9 mouse cellular contexts compared by ENCODE assay signal in genomic region chr1:125911901-125912445, GRCm38 (mm10). TPM values are rescaled to one million over a fixed set of nuclear protein-coding genes. Genes with fewer than 3 reads are reported as not detected.
DNase-seq lines count a peak whose midpoint lies in the region; ATAC-seq and TF ChIP-seq lines count a peak whose summit lies in the region.
"Had no signal": no experiment of that assay in that cellular context is flagged by ENCODE, and none has a peak within 500 bp of the region (broad histone marks: within the 10 kb centered on the region; RNA-seq: fewer than 3 reads in every experiment).

No protein-coding gene starts in this region.

- H3K79me2 ChIP-seq in liver, adult 2 months (ENCODE audit: control insufficient read depth, insufficient read depth, low read length) = no peaks in the 10 kb centered on the region

- H3K36me3 ChIP-seq in intestine, postnatal 0 days (ENCODE audit: control insufficient read depth, insufficient read depth) = no peaks in the 10 kb centered on the region
- no peaks in the 10 kb centered on the region for H3K36me3 ChIP-seq in liver, adult 2 months (ENCODE audit: control insufficient read depth, insufficient read depth, low read length)
- H3K36me3 ChIP-seq in neural tube, embryonic 13.5 days = no peaks in the 10 kb centered on the region

- peak overlapping the region; percentile 42; the same call in 1 of the 2 replicates for H3K9ac ChIP-seq in intestine, postnatal 0 days (ENCODE audit: low read depth, low read length)
- no peak overlapping the region for H3K9ac ChIP-seq in liver, adult 2 months (ENCODE audit: low read depth, low read length)
- H3K9ac ChIP-seq in neural tube, embryonic 13.5 days = peak overlapping the region; percentile 73

- peak; percentile 11; the same call in 1 of the 2 replicates for TF ChIP-seq CTCF in intestine, postnatal 0 days (IDR thresholded peaks at IDR 0.05; ENCODE audit: low read depth)
- TF ChIP-seq CTCF in liver, adult 2 months (IDR thresholded peaks at IDR 0.05; ENCODE audit: low read depth, low read length) = no peak

- H3K27ac ChIP-seq in intestine, postnatal 0 days (ENCODE audit: low read depth, low read length) = no peak overlapping the region
- no peak overlapping the region for H3K27ac ChIP-seq in liver, adult 2 months (replicated peaks; ENCODE audit: insufficient read depth, low read depth, low read length)
- peak overlapping the region; percentile 65 for H3K27ac ChIP-seq in neural tube, embryonic 13.5 days (replicated peaks)

- peaks cover 35% of the 10 kb centered on the region for H3K27me3 ChIP-seq in intestine, postnatal 0 days (replicated peaks; ENCODE audit: control insufficient read depth, insufficient read depth, low read length)
- peaks cover 12% of the 10 kb centered on the region for H3K27me3 ChIP-seq in liver, adult 2 months (ENCODE audit: control insufficient read depth, insufficient read depth, low read length)
- H3K27me3 ChIP-seq in neural tube, embryonic 13.5 days = peaks cover 29% of the 10 kb centered on the region

- peak overlapping the region; percentile 87 for H3K4me2 ChIP-seq in intestine, postnatal 0 days (replicated peaks; ENCODE audit: low read depth)
- H3K4me2 ChIP-seq in neural tube, embryonic 13.5 days = peak overlapping the region; percentile 98

- no peaks in the 10 kb centered on the region for H3K9me3 ChIP-seq in intestine, postnatal 0 days (ENCODE audit: control insufficient read depth)
- H3K9me3 ChIP-seq in neural tube, embryonic 13.5 days = no peaks in the 10 kb centered on the region

- under 1% methylated on average over 43 of the region's 43 CpGs for whole genome bisulfite sequencing in intestine, postnatal 0 days
- WGBS in liver, adult 2 months = under 1% methylated on average over 42 of the region's 43 CpGs
- WGBS in neural tube, embryonic 13.5 days = under 1% methylated on average over 43 of the region's 43 CpGs

- peak; percentile 2 for DNase-seq in CD4-positive, CD25-positive, alpha-beta regulatory T cell, adult 2 months (ENCODE audit: low read depth, low spot score)
- DNase-seq in adrenal gland, postnatal 25 days = peak; percentile 52
- peak; percentile 56 to 57 for DNase-seq in frontal cortex, postnatal 10 days (ENCODE audit: low spot score in 2 of 2)
- DNase-seq in liver, adult 2 months (ENCODE audit: extremely low read depth, low read depth, low spot score) = no peak
- DNase-seq in urinary bladder, adult 2 months (ENCODE audit: low spot score) = peak; percentile 27

- peaks cover 4% of the 10 kb centered on the region; the same call in 1 of the 2 replicates for H3K4me1 ChIP-seq in intestine, postnatal 0 days (replicated peaks; ENCODE audit: control insufficient read depth, insufficient read depth, low read length)
- no peaks in the 10 kb centered on the region for H3K4me1 ChIP-seq in liver, adult 2 months (ENCODE audit: control insufficient read depth, insufficient read depth, low read length)
- H3K4me1 ChIP-seq in neural tube, embryonic 13.5 days (replicated peaks) = peaks cover 35% of the 10 kb centered on the region

- H3K4me3 ChIP-seq in intestine, postnatal 0 days (ENCODE audit: low read depth, low read length) = peak overlapping the region; percentile 46
- H3K4me3 ChIP-seq in liver, adult 2 months (ENCODE audit: insufficient read depth, low read depth, low read length) = peak overlapping the region; percentile 17; the same call in 1 of the 2 replicates
- H3K4me3 ChIP-seq in neural tube, embryonic 13.5 days = peak overlapping the region; percentile 53

- ATAC-seq in CD4-positive, CD25-positive, alpha-beta regulatory T cell, adult 4 months = no peak
- peak; percentile 54; the same call in 1 of the 2 replicates for ATAC-seq in intestine, postnatal 0 days
- ATAC-seq in neural tube, embryonic 13.5 days (ENCODE audit: low read depth) = peak; percentile 72

- no peak for TF ChIP-seq POLR2A in liver, adult 2 months (IDR thresholded peaks at IDR 0.05; ENCODE audit: extremely low read depth, insufficient read depth, low read length)

RNA-seq across cellular contexts. Expression of gene Lypd1, which starts 0.9 kb away (rescaled TPM):
- polyA plus RNA-seq in CD4-positive, CD25-positive, alpha-beta regulatory T cell, adult 4 months (2017; shearing (Covaris generic)) = not detected
- 1.9 and 2.2 TPM in 2 replicates for total RNA-seq in adrenal gland, postnatal 25 days (2021)
- 4.4 and 5.8 TPM in 2 replicates for polyA plus RNA-seq in intestine, postnatal 0 days (2015; fragmentation: Nextera tagmentation; extraction: Ambion mirVana)
- not detected in 2 replicates for total RNA-seq in liver, adult 2 months (2014; rRNA removed)
- not detected in 2 replicates for polyA plus RNA-seq in liver, adult 2 months (2012; rRNA removed)
- 47.5 and 50.5 TPM in 2 replicates for polyA plus RNA-seq in neural tube, embryonic 13.5 days (2015; fragmentation: Nextera tagmentation; extraction: Ambion mirVana)
- polyA plus RNA-seq in urinary bladder, adult 2 months (2012; rRNA removed) = 1.7 and 2.1 TPM in 2 replicates
- total RNA-seq: gastrocnemius, postnatal 36 days had no signal
